Mouse (Mus musculus): ENCODE measurements at regions not wholly inside any gene's neighbourhood (a gene's known extent, or its start where the extent isn't known, plus 50 kb on each side); places are given as distances from the start of the nearest gene placed in this dataset.

- TF ChIP-seq CTCF (IDR thresholded peaks at IDR 0.05; ENCODE audit: insufficient read depth, low read depth, low read length) (no peak), POLR2A (IDR thresholded peaks at IDR 0.05; ENCODE audit: insufficient read depth, low read depth, low read length) (no peak)
These were observed 71.4 kb downstream of the Cryaa start for GRCm38 (mm10) chr17:31748971-31749370.

Data from olfactory bulb, adult 2 months (tissue).